Mouse (Mus musculus): ENCODE results near the gene Jarid2. TPM values are rescaled to one million over a fixed set of nuclear protein-coding genes. Genes with fewer than 3 reads are reported as not detected.

Gene Jarid2
- total RNA-seq, 1 experiment: 190 TPM

GRCm38 (mm10) chr13:44811601-44812000 is 82.3 kb downstream of the Jarid2 start:
- in situ Hi-C loops (cut with MboI; ENCODE audit: low sequenced_read_pairs in 2 of 2, unreplicated experiment in 2 of 2): no loop called here
- TF ChIP-seq MAFK (IDR thresholded peaks at IDR 0.05; ENCODE audit: insufficient read depth, low read depth, low read length) (no peak), ZNF384 (IDR thresholded peaks at IDR 0.05; ENCODE audit: low read depth, low read length) (no peak), HCFC1 (IDR thresholded peaks at IDR 0.05; ENCODE audit: borderline replicate concordance, insufficient read depth, low read length) (no peak), CHD2 (IDR thresholded peaks at IDR 0.05; ENCODE audit: low read depth, low read length) (no peak), ZC3H11A (IDR thresholded peaks at IDR 0.05; ENCODE audit: borderline replicate concordance, low read depth, low read length) (no peak)
- Histone ChIP-seq H3K27ac (ENCODE audit: insufficient read depth, low read depth, low read length, poor library complexity, severe bottlenecking) (no peak overlapping the region), H3K9ac (ENCODE audit: insufficient read depth, low read depth, low read length, poor library complexity, severe bottlenecking) (no peak overlapping the region), H3K4me1 (ENCODE audit: control insufficient read depth in 2 of 2, insufficient read depth in 2 of 2, low read length in 2 of 2, poor library complexity in 1 of 2) (peaks cover 13 to 16% of the 10 kb centered on the region in 2 experiments; a peak in 3 of 4 replicates), H3K4me3 (ENCODE audit: insufficient read depth in 1 of 2, low read depth in 1 of 2, low read length in 2 of 2, poor library complexity in 1 of 2, severe bottlenecking in 1 of 2) (peak overlapping the region in 1 of 2 experiments; percentile 14; a peak in 1 of 4 replicates), H3K9me3 (ENCODE audit: control insufficient read depth, insufficient read depth, low read depth, low read length) (no peaks in the 10 kb centered on the region), H3K36me3 (ENCODE audit: control insufficient read depth, insufficient read depth, low read length, poor library complexity, severe bottlenecking) (peaks cover 2% of the 10 kb centered on the region; the same call in 1 of the 2 replicates)
- DNase-seq (ENCODE audit: low read depth, low spot score): no peak

- Histone ChIP-seq H3K4me1 (ENCODE audit: control insufficient read depth in 2 of 2, insufficient read depth in 2 of 2, low read length in 2 of 2, poor library complexity in 1 of 2) (peaks cover 11 to 16% of the 10 kb centered on the region in 2 experiments; a peak in 3 of 4 replicates), H3K4me3 (ENCODE audit: insufficient read depth in 1 of 2, low read depth in 1 of 2, low read length in 2 of 2, poor library complexity in 1 of 2, severe bottlenecking in 1 of 2) (no peak overlapping the region), H3K9me3 (ENCODE audit: control insufficient read depth, insufficient read depth, low read depth, low read length) (no peaks in the 10 kb centered on the region), H3K36me3 (ENCODE audit: control insufficient read depth, insufficient read depth, low read length, poor library complexity, severe bottlenecking) (peaks cover 2% of the 10 kb centered on the region; the same call in 1 of the 2 replicates), H3K9ac (ENCODE audit: insufficient read depth, low read depth, low read length, poor library complexity, severe bottlenecking) (no peak overlapping the region), H3K27ac (ENCODE audit: insufficient read depth, low read depth, low read length, poor library complexity, severe bottlenecking) (no peak overlapping the region)
- DNase-seq (ENCODE audit: low read depth, low spot score): no peak
- in situ Hi-C loops (cut with MboI; ENCODE audit: low sequenced_read_pairs in 2 of 2, unreplicated experiment in 2 of 2): no loop called here
- no peak for TF ChIP-seq HCFC1 (IDR thresholded peaks at IDR 0.05; ENCODE audit: borderline replicate concordance, insufficient read depth, low read length)
- TF ChIP-seq CHD2 (IDR thresholded peaks at IDR 0.05; ENCODE audit: low read depth, low read length): no peak
- TF ChIP-seq MAFK (IDR thresholded peaks at IDR 0.05; ENCODE audit: insufficient read depth, low read depth, low read length): no peak
- TF ChIP-seq ZC3H11A (IDR thresholded peaks at IDR 0.05; ENCODE audit: borderline replicate concordance, low read depth, low read length): no peak
- no peak; the same call in 1 of the 2 replicates for TF ChIP-seq ZNF384 (IDR thresholded peaks at IDR 0.05; ENCODE audit: low read depth, low read length)
Measured at GRCm38 (mm10) chr13:44812381-44812780, 83.1 kb downstream of the Jarid2 start.

DNA sequence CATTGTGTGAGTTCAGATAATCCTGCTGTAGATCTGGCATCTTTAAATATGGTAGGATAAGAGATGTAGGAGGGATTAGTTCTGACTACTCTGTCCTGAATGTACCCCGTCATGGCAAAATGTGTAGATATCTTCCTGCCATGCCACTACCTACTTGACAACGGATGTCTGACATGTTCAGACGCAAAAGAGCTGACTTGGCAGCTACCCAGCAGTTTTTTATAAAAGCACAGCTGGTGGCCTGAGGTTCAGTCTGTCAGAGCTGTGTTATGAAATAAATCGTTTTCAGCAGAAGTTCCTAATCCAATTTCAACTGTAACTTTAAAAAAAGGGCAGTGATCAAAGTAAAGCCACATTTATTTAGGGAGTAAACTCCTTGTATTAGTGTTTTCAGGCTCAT is 90.1 kb downstream of the Jarid2 start:
- no peaks in the 10 kb centered on the region for H3K9me3 ChIP-seq (ENCODE audit: control insufficient read depth, insufficient read depth, low read depth, low read length)
- H3K4me3 ChIP-seq (ENCODE audit: insufficient read depth in 1 of 2, low read depth in 1 of 2, low read length in 2 of 2, poor library complexity in 1 of 2, severe bottlenecking in 1 of 2): no peak overlapping the region
- no peak overlapping the region for H3K27ac ChIP-seq (ENCODE audit: insufficient read depth, low read depth, low read length, poor library complexity, severe bottlenecking)
- peaks cover 2 to 9% of the 10 kb centered on the region in 2 experiments; a peak in 3 of 4 replicates for H3K4me1 ChIP-seq (ENCODE audit: control insufficient read depth in 2 of 2, insufficient read depth in 2 of 2, low read length in 2 of 2, poor library complexity in 1 of 2)
- in situ Hi-C loops (cut with MboI; ENCODE audit: low sequenced_read_pairs in 2 of 2, unreplicated experiment in 2 of 2): no loop called here
- no peak for TF ChIP-seq ZNF384 (IDR thresholded peaks at IDR 0.05; ENCODE audit: low read depth, low read length)
- TF ChIP-seq MAFK (IDR thresholded peaks at IDR 0.05; ENCODE audit: insufficient read depth, low read depth, low read length): 0 out of 2 replicates have a peak, but pooled peaks have one; percentile 56
- no peak overlapping the region for H3K9ac ChIP-seq (ENCODE audit: insufficient read depth, low read depth, low read length, poor library complexity, severe bottlenecking)
- no peak for DNase-seq (ENCODE audit: low read depth, low spot score)
- H3K36me3 ChIP-seq (ENCODE audit: control insufficient read depth, insufficient read depth, low read length, poor library complexity, severe bottlenecking): no peaks in the 10 kb centered on the region; the same call in none of the 2 replicates

DNA sequence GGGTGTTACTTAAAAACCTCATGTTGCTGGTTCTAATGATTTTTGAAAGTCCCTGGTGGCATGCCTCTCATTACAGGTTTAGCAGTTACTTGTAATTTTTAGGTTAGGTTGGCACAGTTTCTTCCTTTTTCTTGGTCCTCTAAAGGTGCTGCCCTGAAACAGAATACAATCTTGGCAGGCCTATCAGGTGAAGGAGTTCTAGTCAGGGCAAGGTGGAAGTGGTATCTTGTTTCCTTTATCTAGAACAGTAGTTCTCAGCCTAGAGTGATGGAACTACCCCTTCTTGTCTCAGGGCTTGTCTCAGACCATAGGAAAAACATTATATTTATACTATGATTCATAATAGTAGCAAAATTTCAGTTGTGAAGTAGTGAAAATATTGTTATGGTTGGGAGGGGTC is 93.3 kb downstream of the Jarid2 start:
- Histone ChIP-seq H3K4me1 (ENCODE audit: control insufficient read depth in 2 of 2, insufficient read depth in 2 of 2, low read length in 2 of 2, poor library complexity in 1 of 2) (peaks cover 0 to 4% of the 10 kb centered on the region in 2 experiments; a peak in 3 of 4 replicates), H3K9ac (ENCODE audit: insufficient read depth, low read depth, low read length, poor library complexity, severe bottlenecking) (no peak overlapping the region), H3K9me3 (ENCODE audit: control insufficient read depth, insufficient read depth, low read depth, low read length) (no peaks in the 10 kb centered on the region), H3K36me3 (ENCODE audit: control insufficient read depth, insufficient read depth, low read length, poor library complexity, severe bottlenecking) (peaks cover 2% of the 10 kb centered on the region), H3K27ac (ENCODE audit: insufficient read depth, low read depth, low read length, poor library complexity, severe bottlenecking) (no peak overlapping the region), H3K4me3 (ENCODE audit: insufficient read depth in 1 of 2, low read depth in 1 of 2, low read length in 2 of 2, poor library complexity in 1 of 2, severe bottlenecking in 1 of 2) (no peak overlapping the region)
- no peak for TF ChIP-seq MAFK (IDR thresholded peaks at IDR 0.05; ENCODE audit: insufficient read depth, low read depth, low read length)
- no peak for TF ChIP-seq ZC3H11A (IDR thresholded peaks at IDR 0.05; ENCODE audit: borderline replicate concordance, low read depth, low read length)
- no peak for TF ChIP-seq ZNF384 (IDR thresholded peaks at IDR 0.05; ENCODE audit: low read depth, low read length)
- no peak for TF ChIP-seq HCFC1 (IDR thresholded peaks at IDR 0.05; ENCODE audit: borderline replicate concordance, insufficient read depth, low read length)
- TF ChIP-seq CHD2 (IDR thresholded peaks at IDR 0.05; ENCODE audit: low read depth, low read length): no peak
- no peak for DNase-seq (ENCODE audit: low read depth, low spot score)
- in situ Hi-C loops (cut with MboI; ENCODE audit: low sequenced_read_pairs in 2 of 2, unreplicated experiment in 2 of 2): no loop called here

DNA sequence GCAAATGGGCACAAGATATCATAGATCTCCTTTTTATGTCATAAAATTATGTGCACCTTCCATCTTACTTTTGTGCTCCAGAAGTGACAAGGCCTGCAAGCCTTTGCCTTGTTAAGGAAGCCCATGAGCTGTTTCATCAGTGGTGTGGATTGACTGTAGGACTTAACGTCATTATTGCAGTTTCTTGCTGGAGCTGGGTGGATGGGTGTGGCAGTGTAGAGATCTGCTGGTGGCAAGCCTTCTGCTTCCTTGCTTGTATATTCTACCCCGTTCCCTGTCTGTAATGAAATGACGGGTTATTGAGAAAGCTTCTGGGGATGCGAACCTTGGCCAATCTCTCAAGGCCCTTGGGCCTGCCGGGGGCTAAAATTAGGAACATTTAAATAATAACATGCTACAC is 99.6 kb downstream of the Jarid2 start:
- no peak for DNase-seq (ENCODE audit: low read depth, low spot score)
- TF ChIP-seq HCFC1 (IDR thresholded peaks at IDR 0.05; ENCODE audit: borderline replicate concordance, insufficient read depth, low read length): no peak
- H3K9me3 ChIP-seq (ENCODE audit: control insufficient read depth, insufficient read depth, low read depth, low read length): no peaks in the 10 kb centered on the region
- no peak overlapping the region for H3K27ac ChIP-seq (ENCODE audit: insufficient read depth, low read depth, low read length, poor library complexity, severe bottlenecking)
- in situ Hi-C loops (cut with MboI; ENCODE audit: low sequenced_read_pairs in 2 of 2, unreplicated experiment in 2 of 2): no loop called here
- H3K9ac ChIP-seq (ENCODE audit: insufficient read depth, low read depth, low read length, poor library complexity, severe bottlenecking): no peak overlapping the region
- no peak overlapping the region for H3K4me3 ChIP-seq (ENCODE audit: insufficient read depth in 1 of 2, low read depth in 1 of 2, low read length in 2 of 2, poor library complexity in 1 of 2, severe bottlenecking in 1 of 2)
- H3K36me3 ChIP-seq (ENCODE audit: control insufficient read depth, insufficient read depth, low read length, poor library complexity, severe bottlenecking): peaks cover 7% of the 10 kb centered on the region
- H3K4me1 ChIP-seq (ENCODE audit: control insufficient read depth in 2 of 2, insufficient read depth in 2 of 2, low read length in 2 of 2, poor library complexity in 1 of 2): peaks cover 2 to 13% of the 10 kb centered on the region in 2 experiments; a peak in 1 of 4 replicates

Data from ES-E14 (cell line).